Mouse (Mus musculus) cerebellum, adult 8-10 months (tissue): ENCODE measurements around the gene Rgs3.

Source experiments
- DNase-seq: peaks from one replicate; pipeline ENCODE4 v3.0.0; 2022

Rgs3 gene

DNA sequence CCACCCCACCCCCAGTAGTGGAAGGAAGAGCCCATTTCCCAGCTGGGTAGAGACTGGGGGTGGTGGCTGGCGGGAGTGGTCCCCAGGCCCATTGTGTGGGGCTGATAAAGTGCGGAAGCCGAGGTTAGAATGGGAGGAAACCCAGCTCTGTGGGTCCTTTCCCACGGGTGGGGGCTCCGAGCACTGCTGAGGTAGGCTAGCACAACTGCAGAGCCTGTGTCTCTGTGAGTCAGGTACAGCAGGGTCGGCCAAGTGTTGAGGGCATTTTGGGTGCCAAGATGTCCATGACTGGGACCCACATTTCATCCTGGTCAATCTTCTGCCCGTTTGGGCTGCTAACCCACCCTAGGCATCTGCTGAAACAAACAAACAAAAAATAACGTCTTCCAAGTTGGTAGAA is 135.9 kb downstream of the Rgs3 start:
- DNase-seq = no peak

DNA sequence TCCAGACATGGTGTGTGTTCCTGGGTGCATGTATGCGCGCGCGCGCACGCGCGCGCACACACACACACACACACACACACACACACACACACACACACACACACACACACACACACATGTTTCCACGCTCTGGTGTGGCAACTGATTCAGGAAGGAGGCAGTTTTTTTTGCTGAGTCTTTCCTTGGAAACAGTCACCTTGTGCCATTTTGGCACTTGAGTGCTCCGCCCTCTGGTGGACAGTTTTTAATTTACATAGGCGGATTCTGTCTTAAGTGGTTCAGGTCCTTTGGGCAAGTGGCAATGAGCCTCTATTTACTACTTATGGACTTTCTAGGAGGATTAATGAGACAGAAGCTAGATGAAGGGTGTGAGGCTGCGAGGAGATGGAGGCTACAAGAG is 136.3 kb downstream of the Rgs3 start:
- peak; percentile 74 for DNase-seq

DNA sequence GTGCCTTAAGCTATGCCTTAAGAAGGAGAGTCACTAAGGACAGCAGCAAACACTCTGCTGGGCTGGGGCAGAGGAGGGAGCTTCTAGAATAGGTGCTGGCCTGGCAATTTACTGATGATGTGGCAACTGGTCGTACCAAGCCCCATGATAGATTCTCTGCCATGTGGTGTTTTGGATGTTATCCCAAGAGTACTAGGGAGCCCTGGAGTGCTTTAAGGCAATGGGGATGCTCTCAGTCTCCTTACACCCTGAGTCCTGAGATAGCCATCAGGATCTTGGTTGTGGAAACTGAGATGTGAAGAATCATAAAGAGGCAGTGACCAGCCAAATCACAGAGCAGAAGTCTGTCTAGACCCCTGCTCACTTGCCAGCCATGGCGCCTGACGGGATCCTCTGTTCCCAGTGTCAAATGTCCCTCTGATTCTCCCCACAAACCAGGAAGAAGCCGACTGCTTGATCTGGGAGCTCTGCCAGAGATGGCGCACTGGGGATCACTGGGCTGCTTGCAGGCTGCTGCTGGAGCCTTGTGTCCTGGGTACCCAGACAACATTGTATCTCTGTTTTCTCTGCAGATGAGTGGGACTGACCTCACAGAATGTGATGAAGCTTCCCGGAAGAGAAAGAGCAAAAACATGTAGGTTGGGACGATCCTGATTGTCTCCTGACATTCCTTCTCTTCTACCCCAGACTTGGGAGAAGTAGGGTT is 137.2 kb downstream of the Rgs3 start:
- peak; percentile 55 for DNase-seq

DNA sequence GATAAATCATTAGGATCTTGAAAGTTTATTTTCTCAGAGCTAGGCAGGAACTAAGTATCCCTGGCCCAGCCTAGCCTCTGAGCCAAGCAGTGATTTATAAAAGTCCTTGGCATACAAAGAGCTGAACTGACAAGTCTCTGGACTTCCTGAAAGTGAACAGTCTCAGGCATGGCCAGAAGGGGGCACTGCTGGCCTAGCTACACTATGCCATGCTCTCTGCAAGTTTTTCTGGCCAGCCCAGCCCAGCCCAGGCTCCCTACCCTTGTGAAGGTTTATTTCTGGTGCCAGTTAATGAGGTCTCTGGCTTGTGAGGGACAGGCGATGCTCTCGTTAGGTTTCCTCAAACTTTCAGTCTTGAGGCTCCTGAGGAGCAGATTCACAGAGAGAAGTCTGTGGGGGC is 137.8 kb downstream of the Rgs3 start:
- DNase-seq = peak; percentile 74

DNA sequence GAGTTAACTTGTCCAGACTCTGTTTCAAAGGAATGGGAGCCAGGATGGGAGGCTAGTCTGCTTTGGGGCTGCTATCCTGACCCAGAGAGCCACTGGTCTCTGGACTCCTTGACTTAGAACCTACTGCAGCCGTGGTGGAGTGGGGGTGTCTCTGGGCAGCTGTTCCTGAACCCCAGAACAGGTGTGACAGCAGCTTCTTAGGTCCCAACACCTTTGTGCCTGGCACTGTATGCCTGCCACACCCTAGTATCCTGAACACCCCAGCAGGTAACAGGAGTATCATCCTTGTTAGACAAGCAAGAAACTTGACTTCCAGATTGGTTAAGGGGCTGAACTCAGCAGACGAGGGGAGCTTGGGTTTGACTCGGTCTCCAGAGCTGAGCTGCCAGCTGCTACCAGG is 138.9 kb downstream of the Rgs3 start:
- DNase-seq = no peak

DNA sequence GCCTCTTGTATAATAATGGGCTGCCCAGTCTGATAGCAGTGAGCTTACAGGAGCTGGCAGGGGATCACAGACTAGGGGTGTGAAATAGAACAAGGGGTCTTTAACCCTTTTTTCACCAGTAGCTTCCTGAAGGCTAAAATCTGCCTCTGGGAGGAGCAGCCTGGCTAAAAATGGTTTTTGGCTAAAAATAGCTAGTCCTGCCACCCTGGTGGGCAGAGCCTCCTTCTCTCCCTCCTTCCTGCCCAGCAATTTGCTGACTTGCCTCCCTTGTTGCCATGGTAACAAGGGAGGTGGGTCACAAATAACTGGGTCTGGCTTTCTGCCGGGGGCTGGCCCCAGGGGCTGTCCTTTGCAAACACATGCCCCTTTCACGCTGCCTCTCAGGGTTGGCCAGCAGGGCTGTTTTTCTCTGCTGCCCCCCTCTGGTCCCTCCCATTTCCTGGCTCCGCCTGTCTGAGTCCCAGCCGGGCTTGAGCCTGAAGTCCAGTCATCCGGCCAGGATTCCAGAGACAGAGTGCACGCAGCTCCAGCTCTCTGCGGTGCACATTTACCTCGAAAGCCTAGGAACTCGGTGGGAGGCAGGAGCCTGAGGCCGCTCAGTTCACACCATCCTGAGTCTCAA is 139.7 kb downstream of the Rgs3 start:
- DNase-seq = peak; percentile 70

DNA sequence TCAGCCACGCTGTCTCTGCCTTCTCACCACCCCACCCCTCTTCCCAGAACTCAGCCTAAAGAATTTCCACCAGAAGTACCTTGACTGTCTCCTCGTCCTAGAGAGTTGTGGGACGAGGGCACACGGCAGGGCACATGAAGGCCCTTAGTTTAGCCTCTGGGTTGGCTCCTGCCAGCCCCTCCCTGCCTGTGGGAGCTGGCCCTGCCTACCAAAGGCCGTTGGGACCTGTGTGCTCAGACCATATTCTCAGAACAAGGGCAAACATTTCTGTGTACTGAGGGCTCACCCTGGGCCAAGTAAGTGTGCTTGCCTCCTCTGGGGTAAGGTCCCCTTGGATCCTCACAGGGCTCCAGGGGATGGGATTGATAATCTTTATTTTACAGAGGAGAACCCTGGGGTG is 140.8 kb downstream of the Rgs3 start:
- DNase-seq = no peak

DNA sequence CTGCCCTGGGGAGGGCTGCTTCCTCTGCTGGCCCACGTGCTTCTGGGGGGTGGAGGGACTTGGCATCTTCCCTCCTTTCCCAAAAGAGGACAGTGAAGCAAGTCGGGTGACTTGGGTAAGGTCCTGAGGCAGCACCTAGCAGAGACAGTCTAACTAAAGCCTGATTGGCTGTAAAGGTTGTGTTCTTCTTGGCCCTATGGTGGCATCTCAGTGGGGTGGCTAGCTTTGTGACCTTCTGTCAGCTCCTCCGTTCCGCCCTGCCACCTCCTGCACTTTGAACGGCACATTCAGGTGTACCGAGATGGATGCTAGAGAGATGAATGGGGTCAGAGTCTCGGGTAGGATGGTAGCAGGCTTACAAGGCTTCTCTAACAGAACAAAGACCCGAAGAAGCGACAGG is 143.5 kb downstream of the Rgs3 start:
- DNase-seq = no peak

- DNase-seq = no peak
These were observed 144.6 kb downstream of the Rgs3 start for GRCm38 (mm10) chr4:62704204-62704603.

DNA sequence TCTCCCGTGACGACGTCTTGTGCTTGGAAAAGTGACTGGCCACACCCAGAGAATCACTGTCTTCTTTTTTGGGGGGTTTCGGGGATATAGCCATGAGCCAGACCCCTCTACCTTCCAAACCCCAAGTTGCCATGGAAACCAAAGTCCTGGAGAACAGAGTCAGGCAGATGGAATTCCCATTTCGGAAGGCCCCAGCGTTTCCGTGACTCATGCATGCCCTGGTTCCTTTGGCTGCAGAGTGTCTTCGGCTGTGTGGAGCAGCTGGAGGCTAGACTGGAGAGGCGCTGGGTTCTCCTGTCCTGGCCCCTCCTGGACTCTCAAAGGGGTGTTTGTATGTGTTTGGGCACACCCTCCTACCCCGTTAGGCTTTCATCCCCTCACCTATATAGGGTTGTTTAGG is 145.4 kb downstream of the Rgs3 start:
- DNase-seq = no peak

DNA sequence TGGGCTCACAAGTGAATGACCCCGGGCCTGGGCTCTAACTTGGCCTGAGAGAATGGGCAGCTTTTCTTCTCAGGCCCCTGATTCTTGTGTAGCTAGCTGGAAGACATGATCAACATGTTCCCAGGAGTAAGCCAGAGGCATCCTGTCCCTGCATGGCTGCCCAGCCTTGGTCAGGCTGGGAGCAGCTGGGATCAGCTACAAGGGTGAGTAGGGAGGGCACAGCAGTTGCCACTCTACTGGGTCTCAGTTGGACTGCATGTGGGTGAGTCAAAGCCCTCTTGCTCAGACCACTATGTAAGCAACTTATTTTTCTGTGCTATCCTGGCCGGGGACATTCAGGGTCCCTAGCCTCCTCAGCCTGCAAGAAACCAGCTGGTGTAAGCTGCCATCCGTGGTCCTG is 146.1 kb downstream of the Rgs3 start:
- no peak for DNase-seq

DNA sequence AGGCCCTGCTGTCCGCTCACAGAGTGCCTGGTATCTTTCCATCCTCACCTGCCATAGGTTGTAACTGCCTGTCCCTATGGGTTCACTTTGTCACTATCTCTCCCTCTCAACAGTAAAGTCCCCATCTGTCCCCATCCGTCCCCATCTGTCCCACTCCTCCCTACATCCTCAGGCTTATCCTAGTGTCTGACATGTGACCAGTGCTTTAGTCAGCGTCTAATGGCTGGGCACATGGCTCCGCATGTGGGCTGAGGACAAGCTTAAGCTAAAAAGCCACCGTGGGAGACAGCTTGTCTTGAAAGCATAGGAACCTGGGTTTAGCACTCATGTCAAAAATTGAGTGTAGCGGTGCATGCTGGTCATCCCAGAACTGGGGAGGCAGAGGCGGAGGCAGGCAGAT is 148.4 kb downstream of the Rgs3 start:
- no peak for DNase-seq

- DNase-seq = no peak
These were observed 149.3 kb downstream of the Rgs3 start for GRCm38 (mm10) chr4:62708994-62709393.

- no peak for DNase-seq
These were observed 149.8 kb downstream of the Rgs3 start for GRCm38 (mm10) chr4:62709448-62709847.

DNA sequence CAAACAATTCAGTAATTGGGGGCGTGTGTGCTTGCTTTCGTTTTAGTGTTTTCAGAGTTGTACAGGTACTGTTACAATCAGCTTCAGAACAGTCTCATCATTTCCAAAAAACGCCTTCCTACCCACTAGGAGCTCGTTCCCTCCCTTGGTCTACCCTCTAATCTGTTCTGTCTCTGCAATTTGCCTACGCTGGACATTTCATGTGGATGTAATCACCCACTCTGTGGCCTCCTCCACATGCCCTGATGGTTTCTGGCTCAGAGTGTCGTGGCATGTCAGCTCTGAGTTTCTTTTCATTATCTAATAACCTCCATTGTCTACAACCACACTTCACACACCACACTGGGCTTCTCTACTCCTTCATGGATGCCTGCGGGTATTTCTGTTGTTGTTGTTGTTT is 151.5 kb downstream of the Rgs3 start:
- no peak for DNase-seq

DNA sequence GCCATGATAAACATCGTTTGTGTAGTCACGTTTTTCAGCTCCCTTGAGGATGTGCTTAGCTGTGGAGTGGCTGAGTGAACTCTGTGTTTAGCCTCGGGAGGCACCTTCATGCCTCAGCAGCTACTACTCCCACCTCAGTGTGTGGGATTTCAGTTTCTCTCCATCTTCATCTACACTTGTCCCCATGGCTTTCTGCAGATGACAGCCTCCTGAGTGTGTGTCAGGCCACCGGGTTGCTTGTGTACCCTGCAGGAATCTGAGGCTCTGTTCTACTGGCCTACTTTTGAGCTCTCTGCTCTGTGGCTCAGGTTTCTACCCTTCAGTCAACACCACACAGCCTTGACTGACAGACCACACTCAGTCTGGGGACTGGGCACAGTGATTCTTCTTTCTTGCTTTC is 151.9 kb downstream of the Rgs3 start:
- DNase-seq = no peak

GRCm38 (mm10) chr4:62720861-62721260 is 161.2 kb downstream of the Rgs3 start:
- no peak for DNase-seq

DNA sequence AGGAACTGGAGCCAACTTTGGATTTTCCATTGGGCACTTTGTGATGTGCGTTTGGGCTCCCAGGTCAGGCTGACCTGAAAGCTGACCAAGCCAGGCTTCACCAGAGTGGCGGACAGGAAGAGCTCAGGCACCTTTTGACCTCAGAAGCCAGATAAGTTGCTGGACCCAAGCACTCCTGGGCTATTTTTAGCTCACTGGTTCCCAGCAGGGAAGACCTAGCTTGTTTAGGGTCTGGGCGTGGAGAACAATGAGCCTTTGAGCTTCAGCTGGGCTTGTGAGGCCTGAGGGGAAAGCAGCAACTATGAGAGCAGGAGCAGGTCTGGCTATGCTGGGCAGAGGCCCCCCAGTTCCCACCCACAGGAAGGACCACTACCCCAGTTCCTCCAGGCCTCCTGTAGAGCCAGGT is 162.4 kb downstream of the Rgs3 start:
- no peak for DNase-seq

GRCm38 (mm10) chr4:62723795-62724194 is 164.1 kb downstream of the Rgs3 start:
- DNase-seq = no peak

DNA sequence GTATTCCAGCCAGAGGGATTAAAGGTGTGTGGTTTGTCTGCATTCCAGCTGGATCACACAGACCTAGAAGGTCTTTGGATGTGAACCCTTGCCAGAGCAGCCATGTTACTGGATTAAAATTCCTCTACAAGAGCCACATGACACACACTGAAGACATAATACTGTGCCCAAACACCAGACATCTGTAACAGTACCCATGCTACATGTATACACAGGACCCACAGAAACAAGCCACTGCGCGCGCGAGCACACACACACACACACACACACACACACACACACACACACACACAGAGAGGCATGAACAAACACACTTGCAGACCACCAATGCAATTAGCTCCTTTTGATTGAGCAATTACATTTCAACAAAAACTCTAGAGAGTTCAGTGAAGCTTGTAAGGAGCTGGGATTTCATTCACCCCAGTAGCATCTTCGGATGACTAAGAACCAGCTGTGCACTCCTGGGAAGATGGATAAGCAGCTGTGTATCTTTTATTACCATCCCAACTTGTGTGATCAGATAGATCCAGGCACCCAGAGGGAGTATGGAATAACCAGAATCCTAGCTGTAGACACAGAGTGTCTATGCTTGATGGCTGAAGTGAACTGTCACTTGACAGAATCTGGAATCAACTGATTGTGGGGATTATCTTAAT is 166.8 kb downstream of the Rgs3 start:
- no peak for DNase-seq

- no peak for DNase-seq
These were observed 168.1 kb downstream of the Rgs3 start for GRCm38 (mm10) chr4:62727541-62728303.

GRCm38 (mm10) chr4:62728471-62728870 is 168.8 kb downstream of the Rgs3 start:
- no peak for DNase-seq

DNA sequence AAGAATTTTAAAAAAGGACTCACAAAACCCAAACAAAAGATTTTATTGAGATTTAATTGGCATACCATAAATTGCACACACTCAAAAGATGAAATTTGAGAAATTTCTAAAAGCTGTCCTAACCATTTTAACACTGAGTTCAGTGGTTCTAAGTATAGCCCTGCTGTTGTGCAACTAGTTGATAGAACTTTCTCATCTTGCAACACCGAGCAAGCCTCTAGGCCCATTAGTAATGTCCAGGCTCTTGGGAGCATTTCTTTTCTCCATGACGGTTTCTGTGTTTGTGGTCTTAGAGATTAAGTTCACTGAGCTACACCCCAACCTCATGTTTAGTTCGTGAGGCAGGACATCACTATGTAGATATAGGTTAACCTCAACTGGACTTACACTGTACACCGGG is 169.5 kb downstream of the Rgs3 start:
- DNase-seq = no peak

DNA sequence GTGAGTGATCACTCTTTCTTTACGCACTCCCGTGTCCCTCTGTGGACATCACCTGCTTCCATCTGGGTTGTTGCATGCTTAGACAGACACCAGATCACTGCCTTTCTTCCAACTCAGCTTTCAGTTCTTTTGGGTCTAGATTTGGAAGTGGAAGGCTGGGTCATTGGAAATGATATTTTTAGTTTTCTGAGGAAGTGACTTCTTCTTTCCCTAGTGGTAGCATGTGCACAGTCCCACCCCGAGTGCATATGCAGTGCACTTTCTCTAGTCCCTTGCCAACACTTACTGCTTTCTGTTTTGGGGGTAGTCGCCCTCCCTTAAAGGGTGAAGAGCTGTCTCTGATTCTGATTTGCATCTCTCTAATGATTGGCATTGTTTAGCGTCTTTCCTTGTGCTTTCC is 170.3 kb downstream of the Rgs3 start:
- no peak for DNase-seq
